Mouse (Mus musculus) left cerebral cortex, adult 18-20 months (tissue): Measurements from ENCODE around the gene Lcor. TPM values are rescaled to one million over a fixed set of nuclear protein-coding genes. Genes with fewer than 3 reads are reported as not detected.
A peak's percentile ranks its signal among the peaks of the same experiment; 100 is the strongest.

Source experiments
- DNase-seq, 2 experiments: peaks; one replicate each; pipeline ENCODE4 v3.0.0; 2021 to 2022; ENCODE audit warnings: low spot score in 2 of 2, mixed read lengths in 1 of 2
- long read RNA-seq, 2 experiments: library from polyadenylated mRNA; stranded (forward); transcript quantifications; one replicate each; pipeline ENCODE4 v2.0.0; 2021
- total RNA-seq, 2 experiments: library from RNA; stranded (reverse); gene quantifications; 2 replicates each; pipeline ENCODE4 v1.2.3; 2021

Lcor gene
- total RNA-seq: 10 to 100 TPM; 20.6 to 21.5 TPM
- long read RNA-seq, experiment 1, full-length matches to known transcripts: 1 of 2 reads
- long read RNA-seq, experiment 1, partial matches to known transcripts: 0 of 2 reads
- long read RNA-seq, experiment 1, other reads (novel, unspliced or antisense): 1 of 2 reads
- long read RNA-seq, experiment 2, partial matches to known transcripts: 0 of 6 reads
- long read RNA-seq, experiment 2, other reads (novel, unspliced or antisense): 6 of 6 reads

DNA sequence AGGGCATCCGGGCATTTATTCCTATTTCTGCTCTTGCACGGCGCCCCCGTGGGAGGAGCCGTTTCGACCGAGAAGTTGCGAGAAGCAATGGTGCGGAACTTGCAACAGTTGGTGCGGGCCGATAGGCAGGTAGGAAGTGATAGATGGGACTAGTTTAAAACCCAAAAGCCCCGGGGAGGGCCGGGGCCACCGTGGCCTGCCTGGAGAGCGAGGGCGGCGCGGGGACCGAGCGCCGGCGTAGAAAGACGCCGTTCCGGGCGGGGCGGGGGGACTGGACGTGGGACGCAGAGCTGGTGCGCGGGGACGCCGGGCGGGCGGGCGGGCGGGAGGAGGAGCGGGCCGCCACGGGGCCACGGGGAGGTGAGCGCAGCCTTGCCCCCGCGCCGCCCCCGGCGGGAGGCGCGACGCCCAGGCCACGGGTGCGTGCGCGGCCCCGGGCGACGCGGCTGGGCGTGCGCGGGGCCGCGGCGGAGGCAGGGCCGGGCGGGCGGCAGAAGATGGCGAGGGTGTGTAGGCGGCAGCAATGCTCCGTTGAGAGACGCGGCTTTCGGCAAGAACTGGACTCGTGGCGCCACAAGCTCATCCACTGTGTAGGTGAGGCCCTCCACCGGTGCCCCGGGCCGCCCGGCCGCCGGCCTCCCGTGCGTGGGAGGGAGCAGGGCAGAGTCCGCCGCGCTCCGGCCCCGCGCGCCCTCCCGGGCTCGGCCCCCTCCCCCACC is at the start of gene Lcor:
Gene Lcor, plus strand, starts transcription at position 448 of the 719 bp plus-strand sequence.
- peak; percentile 69 to 86 for DNase-seq

DNA sequence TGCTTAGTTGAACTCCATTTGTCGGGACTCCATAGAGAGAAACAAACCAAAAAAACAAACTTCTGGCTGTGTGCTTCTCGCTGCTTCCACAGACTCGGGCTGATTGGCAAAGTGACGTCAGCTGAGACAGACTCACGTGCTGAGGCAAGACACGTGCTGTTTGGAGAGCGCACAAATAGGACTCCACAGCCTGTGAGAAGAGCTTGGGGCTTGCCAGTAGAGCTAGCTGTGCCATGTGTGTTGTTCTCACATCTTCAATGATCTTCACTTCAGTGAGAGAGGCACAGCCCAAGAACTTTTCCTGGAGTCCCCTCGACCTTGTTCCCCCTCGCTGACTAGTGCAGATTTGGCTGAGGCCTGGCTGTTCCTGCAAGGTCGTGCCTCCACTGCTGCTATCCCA is 47.1 kb upstream of the Lcor start:
- no peak for DNase-seq

DNA sequence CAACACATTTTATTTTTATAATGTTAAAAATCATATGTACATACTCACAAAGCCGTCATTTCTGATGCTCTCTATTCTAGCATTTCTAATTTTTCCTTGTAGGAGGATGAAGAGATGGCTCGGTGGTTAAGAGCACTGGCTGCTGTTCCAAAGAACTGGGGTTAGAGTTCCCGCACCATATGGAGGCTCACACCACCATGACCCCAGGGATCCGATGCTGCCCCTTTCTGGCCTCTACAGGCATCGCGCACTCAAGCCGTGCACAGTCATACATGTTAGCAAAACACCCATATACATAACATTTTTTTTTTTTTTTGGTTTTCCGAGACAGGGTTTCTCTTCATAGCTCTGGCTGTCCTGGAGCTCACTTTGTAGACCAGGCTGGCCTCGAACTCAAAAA is 46.0 kb upstream of the Lcor start:
- no peak for DNase-seq

- no peak for DNase-seq
These were observed 43.5 kb upstream of the Lcor start for GRCm38 (mm10) chr19:41438953-41439352.

DNA sequence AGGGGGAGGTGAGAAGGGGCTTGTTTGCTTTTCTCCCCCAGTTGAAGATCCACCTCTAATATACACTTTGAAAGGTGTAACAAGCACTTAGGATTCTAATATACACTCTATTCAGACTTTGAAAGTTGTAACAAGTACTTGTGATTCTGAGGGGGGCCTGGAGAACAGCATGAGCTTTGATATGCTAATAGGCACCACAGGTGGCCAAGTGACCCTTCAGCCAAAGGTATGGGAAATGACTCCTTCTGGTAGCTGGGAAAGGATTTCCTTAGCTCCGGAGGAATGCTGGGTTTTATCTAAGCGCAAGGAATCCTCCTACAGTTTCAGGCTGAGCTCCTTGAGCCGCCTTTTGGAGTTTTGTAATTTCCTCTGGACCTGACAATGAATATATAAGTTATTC is 41.0 kb upstream of the Lcor start:
- DNase-seq: no peak

DNA sequence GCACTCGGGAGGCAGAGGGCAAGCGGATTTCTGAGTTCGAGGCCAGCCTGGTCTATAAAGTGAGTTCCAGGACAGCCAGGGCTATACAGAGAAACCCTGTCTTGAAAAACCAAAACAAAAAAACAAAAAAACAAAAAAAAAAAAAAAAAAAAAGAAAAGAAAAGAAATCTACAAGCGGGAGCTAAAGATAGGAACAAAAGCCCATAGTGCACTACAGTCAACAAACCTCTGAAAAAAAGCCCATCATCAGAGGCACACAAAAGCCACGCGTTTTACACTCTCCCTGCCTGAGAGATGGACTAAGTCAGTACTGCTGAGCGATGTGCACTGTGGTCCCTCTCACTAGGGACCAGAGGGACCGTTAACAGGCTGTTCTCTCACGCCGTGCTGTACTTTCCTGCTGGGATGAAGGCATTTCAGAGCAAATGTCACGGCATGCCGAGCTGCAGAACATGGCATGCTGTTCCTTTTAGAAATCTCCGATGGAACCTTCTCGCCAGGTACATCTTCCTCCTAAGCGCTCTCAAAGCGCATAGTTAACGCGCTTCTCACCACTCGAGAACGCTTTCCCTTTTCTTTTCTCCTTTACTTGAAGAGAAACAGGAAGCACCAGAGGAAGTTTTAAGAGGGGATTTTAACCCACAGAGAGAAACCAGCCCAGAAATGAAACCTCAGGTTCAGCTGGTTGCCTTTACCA is 40.4 kb upstream of the Lcor start:
- no peak for DNase-seq

DNA sequence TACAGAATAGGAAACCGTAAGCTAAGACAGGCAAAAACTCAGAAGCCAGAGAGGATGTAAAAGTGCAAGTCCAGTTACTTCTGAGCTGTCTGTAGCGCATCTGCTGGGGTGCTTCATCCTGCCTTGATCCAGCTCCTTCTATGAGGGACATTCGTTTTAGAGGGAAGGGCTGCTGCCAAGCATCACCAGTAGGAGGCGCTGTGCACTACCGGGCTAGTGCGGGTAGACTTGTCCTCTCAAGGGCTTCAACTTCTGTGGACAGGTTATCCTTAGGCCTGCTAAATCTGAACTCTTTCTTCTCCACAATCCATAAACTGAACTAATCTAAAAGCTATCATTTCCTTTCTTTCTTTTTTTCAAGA is 39.8 kb upstream of the Lcor start:
- DNase-seq: peak in 1 of 2 experiments; percentile 53

DNA sequence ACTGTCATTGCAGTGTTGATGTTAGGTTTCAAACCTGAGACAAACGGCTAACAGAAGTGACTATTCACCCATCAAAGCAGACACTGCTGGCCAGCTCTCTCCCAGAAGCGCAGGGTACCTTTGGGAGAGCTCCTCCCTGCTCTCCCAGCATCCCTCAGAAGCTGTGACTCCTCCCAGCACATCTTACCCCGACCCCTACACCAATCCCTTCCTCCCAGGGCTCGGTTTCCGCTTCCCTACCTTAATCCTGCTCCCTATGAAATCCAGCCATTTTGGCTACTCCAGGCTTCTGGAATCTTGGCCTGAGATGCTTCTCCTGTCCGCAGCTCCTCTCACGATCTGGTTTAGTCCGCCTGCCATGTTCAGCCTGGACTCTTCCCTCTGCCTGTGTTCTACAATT is 37.9 kb upstream of the Lcor start:
- DNase-seq: no peak

GRCm38 (mm10) chr19:41445013-41445610 is 37.3 kb upstream of the Lcor start:
- DNase-seq: no peak

DNA sequence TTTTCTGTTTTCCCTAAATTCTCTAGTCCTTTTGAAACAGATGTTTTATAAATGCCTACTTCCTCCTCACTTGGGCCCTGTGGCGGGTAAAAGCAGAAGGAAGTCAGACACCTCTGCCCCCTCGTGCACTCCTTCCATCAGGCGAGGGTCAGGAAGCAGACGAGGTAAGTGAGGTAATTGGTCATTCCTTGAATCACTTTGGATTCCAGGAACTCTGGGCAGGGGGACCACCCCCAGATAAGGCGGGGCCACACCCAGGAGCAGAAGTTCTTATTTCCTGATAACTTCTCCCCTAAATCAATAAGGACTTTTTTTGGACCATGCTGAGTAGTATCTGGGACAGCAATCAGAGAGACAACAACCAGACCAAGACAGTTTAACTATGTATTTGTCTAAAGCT is 36.7 kb upstream of the Lcor start:
- DNase-seq: no peak

GRCm38 (mm10) chr19:41447166-41447565 is 35.3 kb upstream of the Lcor start:
- DNase-seq: no peak

GRCm38 (mm10) chr19:41447760-41448159 is 34.7 kb upstream of the Lcor start:
- no peak for DNase-seq

- DNase-seq: no peak
These were observed 32.9 kb upstream of the Lcor start for GRCm38 (mm10) chr19:41449415-41450075.

- DNase-seq: no peak
These were observed 30.3 kb upstream of the Lcor start for GRCm38 (mm10) chr19:41452166-41452565.

DNA sequence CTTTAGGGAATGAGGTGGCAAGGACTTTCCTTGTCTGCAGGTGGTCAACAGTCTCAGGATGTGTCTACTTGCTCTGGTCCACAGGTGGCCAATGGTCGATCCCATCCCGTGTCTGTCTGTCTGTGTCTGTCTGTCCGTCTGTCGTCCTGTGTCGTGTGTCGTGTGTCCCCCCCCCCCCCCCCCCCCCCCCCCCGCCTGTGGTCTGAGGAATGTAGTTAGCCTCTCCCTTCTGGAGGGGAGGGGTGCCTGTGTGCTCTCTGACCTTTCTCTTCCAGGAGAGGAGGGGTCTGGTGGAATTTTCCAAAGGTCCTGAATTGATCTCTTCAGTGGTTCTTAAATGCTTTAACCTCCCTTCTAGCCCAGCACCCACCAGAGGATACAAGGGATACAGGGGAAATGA is 27.8 kb upstream of the Lcor start:
- no peak for DNase-seq

DNA sequence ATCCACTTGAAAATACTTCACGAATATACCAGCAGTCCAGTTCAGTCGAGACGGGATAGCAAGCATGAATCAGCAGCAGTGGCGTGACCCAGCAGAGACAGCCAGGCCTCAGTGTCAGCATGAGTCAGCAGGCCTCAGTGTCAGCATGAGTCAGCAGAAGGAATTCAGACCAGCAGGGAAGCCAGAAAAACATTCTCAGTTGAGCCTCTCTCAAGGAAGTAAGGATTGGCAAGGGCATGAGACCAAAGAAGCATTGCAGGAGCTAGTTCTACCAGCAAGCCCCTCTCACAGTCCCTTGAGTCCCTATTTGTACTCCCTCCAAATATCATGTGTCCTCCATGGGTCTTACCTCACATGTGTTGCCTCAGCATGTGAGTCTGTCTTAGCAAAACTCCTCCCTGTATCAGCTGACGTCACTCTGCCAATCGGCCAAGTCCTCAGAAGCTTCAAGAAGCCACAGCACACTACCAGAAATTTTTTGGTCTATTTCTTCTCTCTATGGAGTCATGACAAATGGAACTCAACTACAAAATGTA is 27.3 kb upstream of the Lcor start:
- no peak for DNase-seq

DNA sequence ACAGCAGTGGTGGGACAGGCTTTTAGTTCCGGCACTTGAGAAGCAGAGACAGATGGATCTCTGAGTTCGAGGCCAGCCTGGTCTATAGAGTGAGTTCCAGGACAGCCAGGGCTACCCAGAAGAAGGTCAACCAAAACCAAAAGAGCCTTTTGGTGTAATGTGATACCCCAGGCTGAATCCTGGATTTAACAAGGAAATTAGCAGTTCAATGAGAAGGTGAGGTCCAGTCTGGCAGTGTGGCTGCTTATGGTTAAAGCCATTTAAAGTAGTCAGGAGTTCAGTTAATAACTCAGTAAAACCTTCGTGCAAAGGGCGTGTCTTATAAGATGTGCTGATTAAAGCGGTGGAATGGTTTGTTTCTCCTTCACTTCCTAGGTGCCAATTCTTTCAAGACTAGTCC is 25.3 kb upstream of the Lcor start:
- DNase-seq: no peak

GRCm38 (mm10) chr19:41462166-41462735 is 20.2 kb upstream of the Lcor start:
- no peak for DNase-seq

DNA sequence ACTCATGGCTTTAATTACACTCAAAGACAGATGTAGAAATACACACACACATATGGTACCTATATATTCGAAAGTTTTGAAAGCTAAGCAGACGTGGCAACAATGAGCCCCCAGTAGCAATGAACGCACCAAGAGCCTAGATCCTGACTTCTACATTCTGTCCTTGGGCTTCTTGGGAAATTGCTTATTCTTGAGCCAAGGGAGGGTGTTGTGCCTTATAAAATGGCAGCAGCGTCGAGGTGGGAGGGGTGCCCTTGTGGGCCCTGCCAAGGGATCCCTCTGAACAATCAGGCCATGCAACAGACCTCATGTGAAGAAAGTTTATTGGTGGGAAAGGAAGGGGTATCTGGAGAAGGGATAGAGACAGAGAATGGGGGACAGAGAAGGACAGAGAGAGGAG is 18.6 kb upstream of the Lcor start:
- no peak for DNase-seq

DNA sequence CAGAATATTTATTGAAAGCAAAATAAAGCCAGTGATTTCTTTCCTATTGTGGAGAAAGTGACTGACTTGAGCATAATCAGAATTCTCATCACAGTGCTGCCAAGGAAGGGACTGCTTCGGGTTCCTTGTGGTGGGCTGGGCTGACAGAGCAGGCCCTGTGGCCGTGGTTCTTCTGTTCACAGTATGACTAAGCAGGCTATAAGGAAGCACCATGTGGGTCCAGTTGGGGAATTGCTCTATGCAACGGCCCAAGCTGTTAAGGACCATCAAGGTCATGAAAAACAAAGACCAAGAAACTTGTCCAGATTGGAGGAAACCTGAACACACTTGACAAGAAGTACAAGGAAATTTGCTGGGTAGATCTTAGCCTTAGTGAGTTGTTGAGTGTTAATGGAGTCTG is 16.0 kb upstream of the Lcor start:
- DNase-seq: no peak

DNA sequence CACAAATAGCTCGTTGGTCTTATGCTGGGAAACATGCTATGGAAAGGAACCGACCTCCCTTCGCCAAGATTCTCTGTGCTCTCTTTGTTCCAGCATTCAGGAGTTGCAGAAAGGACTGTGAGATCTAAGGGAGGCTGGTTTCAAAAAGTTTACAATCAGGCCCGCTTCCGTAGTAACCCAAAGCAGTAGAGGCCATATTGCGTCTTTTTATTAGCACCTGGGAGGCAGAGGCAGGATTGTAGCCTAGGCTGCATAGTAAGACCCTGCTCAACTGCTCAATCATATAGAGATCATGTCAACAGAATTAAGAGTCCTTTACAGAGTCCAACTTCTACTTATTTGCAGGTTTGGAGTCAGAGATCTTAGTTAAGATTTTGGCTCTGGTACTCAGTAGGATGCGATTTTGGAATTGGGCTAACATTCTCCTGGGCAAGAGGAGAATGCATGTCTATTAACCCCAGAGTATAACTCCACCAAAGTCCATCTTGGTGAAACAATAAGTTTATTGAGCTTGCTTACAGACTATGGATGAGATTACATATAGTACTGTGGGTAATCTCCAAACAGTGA is 8.8 kb upstream of the Lcor start:
- DNase-seq: no peak
